Mouse (Mus musculus) CH12.LX (cell line): ENCODE results near the gene Prkcq.

Experiments
- CTCF ChIP-seq, 2 experiments: IDR thresholded peaks in 1 of 2; conservative IDR thresholded peaks in 1 of 2; 2 replicates each; pipeline ENCODE4 v1.5.1; 2011 to 2012; ENCODE audit warnings: low read depth in 2 of 2, low read length in 2 of 2, improper control_type of control experiment in 1 of 2, inconsistent platforms in 1 of 2, mild to moderate bottlenecking in 1 of 2, moderate library complexity in 1 of 2
- HCFC1 ChIP-seq: IDR thresholded peaks from 2 replicates; pipeline ENCODE4 v1.6.1; 2012; ENCODE audit warnings: low read depth, mild to moderate bottlenecking, inconsistent platforms, low read length, improper control_type of control experiment
- JUN ChIP-seq: IDR thresholded peaks from 2 replicates; pipeline ENCODE4 v1.6.1; 2011; ENCODE audit warnings: low read depth, mild to moderate bottlenecking, low read length, improper control_type of control experiment, moderate library complexity; ENCODE audit not compliant: insufficient read depth
- KAT2A ChIP-seq: IDR thresholded peaks from 2 replicates; pipeline ENCODE4 v1.6.1; 2012; ENCODE audit warnings: low read length, improper control_type of control experiment, inconsistent platforms; ENCODE audit not compliant: insufficient replicate concordance
- MAX ChIP-seq: IDR thresholded peaks from 2 replicates; pipeline ENCODE4 v1.6.1; 2011; ENCODE audit warnings: low read length, improper control_type of control experiment

DNA sequence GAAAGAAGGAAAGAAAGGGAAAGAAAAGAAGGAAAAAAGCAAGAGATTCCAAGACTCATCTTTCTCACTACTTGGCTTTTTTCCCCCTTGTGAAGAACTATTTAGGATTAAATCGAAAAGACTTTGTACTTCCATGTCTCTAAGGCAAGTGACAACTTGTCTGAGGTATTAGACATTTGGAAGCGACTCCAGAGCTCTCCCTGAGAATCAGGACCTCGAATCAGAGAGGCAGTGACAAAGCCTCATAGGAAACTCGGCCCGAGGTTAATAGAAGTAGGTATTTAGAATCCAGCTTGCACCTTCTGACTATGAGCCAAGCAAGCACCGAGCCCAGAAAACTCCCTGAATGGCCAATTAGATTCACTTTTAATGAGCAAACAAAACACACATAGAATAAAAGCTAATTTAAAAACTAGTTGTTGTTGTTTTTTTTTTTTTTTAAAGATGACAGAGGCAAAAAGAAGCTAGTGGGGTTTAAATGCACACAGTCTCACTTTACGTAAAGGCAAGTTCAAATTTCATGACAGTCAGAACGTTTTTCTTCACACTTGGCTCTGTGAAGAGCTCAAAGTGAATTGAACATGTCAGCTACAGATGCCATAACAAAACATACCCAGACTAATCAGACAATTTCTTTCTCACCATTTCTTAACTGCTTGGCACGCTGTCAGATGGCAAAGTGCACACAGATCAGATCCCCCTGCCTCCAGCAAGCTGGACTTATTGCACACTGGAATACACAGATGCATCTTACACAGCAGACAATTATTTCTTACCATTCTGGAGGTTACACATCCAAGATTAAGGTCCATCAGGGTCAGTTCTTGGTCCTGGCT is 119.9 kb downstream of the Prkcq start:
- TF ChIP-seq MAX (no peak), CTCF (conservative IDR thresholded peaks at IDR 0.05 in 1 of 2, IDR thresholded peaks at IDR 0.05 in 1 of 2; ENCODE audit: low read depth in 2 of 2, low read length in 2 of 2) (no peak), HCFC1 (no peak), KAT2A (no peak), JUN (no peak)
